Mouse (Mus musculus): ENCODE results near the gene Kdm2a. TPM values are rescaled to one million over a fixed set of nuclear protein-coding genes. Genes with fewer than 3 reads are reported as not detected.

Kdm2a gene
- polyA plus RNA-seq, 1 experiment from 2014 or later: 42.1 TPM

GRCm38 (mm10) chr19:4299574-4300270 is 98.4 kb downstream of the Kdm2a start:
- Histone ChIP-seq H3K27ac (ENCODE audit: low read length) (no peak overlapping the region), H3K9ac (replicated peaks; ENCODE audit: low read depth, low read length) (no peak overlapping the region), H3K4me1 (replicated peaks; ENCODE audit: control insufficient read depth, insufficient read depth, low read length) (peaks cover 48% of the 10 kb centered on the region), H3K4me2 (ENCODE audit: low read length) (no peak overlapping the region), H3K36me3 (ENCODE audit: control insufficient read depth, insufficient read depth) (no peaks in the 10 kb centered on the region), H3K9me3 (ENCODE audit: control insufficient read depth, low read length) (no peaks in the 10 kb centered on the region), H3K4me3 (replicated peaks; ENCODE audit: low read length) (no peak overlapping the region), H3K27me3 (replicated peaks; ENCODE audit: control insufficient read depth, insufficient read depth, low read length) (no peaks in the 10 kb centered on the region)
- 81% methylated on average over 6 of the region's 6 CpGs for WGBS
- ATAC-seq: no peak

- Histone ChIP-seq H3K9me3 (ENCODE audit: control insufficient read depth, low read length) (no peaks in the 10 kb centered on the region), H3K27ac (ENCODE audit: low read length) (no peak overlapping the region), H3K36me3 (ENCODE audit: control insufficient read depth, insufficient read depth) (no peaks in the 10 kb centered on the region), H3K27me3 (replicated peaks; ENCODE audit: control insufficient read depth, insufficient read depth, low read length) (no peaks in the 10 kb centered on the region), H3K4me3 (replicated peaks; ENCODE audit: low read length) (no peak overlapping the region), H3K9ac (replicated peaks; ENCODE audit: low read depth, low read length) (no peak overlapping the region), H3K4me1 (replicated peaks; ENCODE audit: control insufficient read depth, insufficient read depth, low read length) (peaks cover 42% of the 10 kb centered on the region), H3K4me2 (ENCODE audit: low read length) (no peak overlapping the region)
- no peak for ATAC-seq
- 92% methylated on average over 7 of the region's 7 CpGs for WGBS
Observed at GRCm38 (mm10) chr19:4299126-4299525, 99.0 kb downstream of the Kdm2a start.

DNA sequence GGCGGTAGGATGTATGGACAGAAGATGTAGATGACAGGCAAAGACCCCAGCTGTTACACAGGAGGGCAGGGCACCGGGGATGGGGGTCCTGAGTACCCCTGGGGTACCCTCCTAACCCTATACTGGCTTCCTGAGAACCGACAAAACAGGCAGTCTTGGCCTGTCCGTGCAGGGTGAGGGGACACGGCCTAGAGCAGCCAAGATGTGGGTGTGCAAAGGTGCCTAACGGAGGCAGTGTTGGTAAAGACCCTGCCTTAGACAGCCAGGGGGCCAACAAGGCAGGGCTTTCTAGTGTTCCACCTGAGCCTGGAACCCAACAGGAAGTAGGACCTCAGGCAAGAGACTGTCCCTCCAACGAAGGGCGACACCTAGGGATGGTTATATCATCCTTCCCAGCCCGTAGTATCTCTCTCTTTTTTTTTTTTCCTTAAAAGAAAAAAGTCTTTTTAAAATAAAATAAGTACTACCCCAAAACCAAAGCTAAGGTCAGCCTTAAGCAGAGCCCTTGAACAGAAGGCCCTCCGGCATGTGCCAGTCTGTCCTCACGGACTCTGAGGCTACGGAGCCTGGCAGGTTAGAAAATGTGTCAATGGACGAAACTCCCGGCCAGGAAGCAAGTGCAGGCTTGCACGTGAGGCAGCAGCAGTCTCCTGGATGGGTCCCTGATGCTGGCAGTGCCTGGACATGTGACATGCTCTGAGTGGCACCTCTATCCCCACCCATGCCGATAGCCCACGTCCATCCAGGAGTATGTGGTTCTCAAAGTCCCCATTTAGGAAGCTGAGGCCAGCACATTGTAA is 99.6 kb downstream of the Kdm2a start:
- no peaks in the 10 kb centered on the region for H3K9me3 ChIP-seq (ENCODE audit: control insufficient read depth, low read length)
- peaks cover 36% of the 10 kb centered on the region for H3K4me1 ChIP-seq (replicated peaks; ENCODE audit: control insufficient read depth, insufficient read depth, low read length)
- no peak overlapping the region for H3K9ac ChIP-seq (replicated peaks; ENCODE audit: low read depth, low read length)
- 92% methylated on average over 17 of the region's 17 CpGs for WGBS
- no peak overlapping the region for H3K27ac ChIP-seq (ENCODE audit: low read length)
- H3K27me3 ChIP-seq (replicated peaks; ENCODE audit: control insufficient read depth, insufficient read depth, low read length): no peaks in the 10 kb centered on the region
- ATAC-seq: no peak
- H3K36me3 ChIP-seq (ENCODE audit: control insufficient read depth, insufficient read depth): no peaks in the 10 kb centered on the region
- no peak overlapping the region for H3K4me3 ChIP-seq (replicated peaks; ENCODE audit: low read length)
- H3K4me2 ChIP-seq (ENCODE audit: low read length): no peak overlapping the region

DNA sequence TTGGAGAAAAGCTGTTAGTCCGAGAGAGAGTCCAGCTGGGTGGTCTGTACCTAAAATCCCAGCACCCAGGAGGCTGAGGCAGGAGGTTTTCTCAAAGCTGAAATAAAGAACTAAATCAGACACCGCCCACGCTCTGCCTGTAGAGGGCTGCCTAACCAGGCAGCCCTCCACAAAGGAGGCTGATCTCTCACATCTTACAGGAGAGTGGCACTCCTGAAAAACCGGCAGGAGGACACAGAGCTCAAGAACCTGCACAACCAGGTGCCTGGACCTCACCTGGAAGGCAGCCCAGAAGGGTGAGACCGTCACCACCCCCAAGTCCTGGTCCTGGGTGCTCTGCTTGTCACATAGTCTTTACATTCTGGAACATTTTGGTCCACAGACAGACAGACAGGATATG is 100.2 kb downstream of the Kdm2a start:
- ATAC-seq: no peak
- H3K9me3 ChIP-seq (ENCODE audit: control insufficient read depth, low read length): no peaks in the 10 kb centered on the region
- H3K4me1 ChIP-seq (replicated peaks; ENCODE audit: control insufficient read depth, insufficient read depth, low read length): peaks cover 29% of the 10 kb centered on the region
- H3K27me3 ChIP-seq (replicated peaks; ENCODE audit: control insufficient read depth, insufficient read depth, low read length): no peaks in the 10 kb centered on the region
- no peaks in the 10 kb centered on the region for H3K36me3 ChIP-seq (ENCODE audit: control insufficient read depth, insufficient read depth)
- WGBS: 86% methylated on average over 5 of the region's 5 CpGs
- no peak overlapping the region for H3K4me2 ChIP-seq (ENCODE audit: low read length)
- H3K27ac ChIP-seq (ENCODE audit: low read length): no peak overlapping the region
- no peak overlapping the region for H3K4me3 ChIP-seq (replicated peaks; ENCODE audit: low read length)
- no peak overlapping the region for H3K9ac ChIP-seq (replicated peaks; ENCODE audit: low read depth, low read length)

DNA sequence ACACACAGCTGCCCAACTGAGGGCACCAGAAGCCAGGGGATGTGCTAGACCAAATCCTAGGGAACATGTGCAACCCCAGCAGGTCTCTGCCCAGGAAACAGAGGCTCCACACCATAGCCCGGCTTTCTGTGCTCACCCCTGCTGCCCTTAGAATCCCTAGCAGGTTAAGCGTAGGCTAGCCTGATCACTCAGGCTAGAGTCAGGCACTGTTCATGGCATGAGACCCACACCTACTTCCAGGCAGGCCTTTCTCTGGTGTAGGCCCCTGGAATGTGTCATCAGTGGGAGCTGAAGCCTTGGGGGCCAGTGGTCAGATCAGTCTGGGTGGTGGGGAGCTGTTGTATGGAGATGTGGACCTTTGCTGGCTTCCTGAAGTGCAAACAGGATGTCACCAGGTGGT is 101.5 kb downstream of the Kdm2a start:
- ATAC-seq: no peak
- Histone ChIP-seq H3K27ac (ENCODE audit: low read length) (no peak overlapping the region), H3K9ac (replicated peaks; ENCODE audit: low read depth, low read length) (no peak overlapping the region), H3K4me2 (ENCODE audit: low read length) (no peak overlapping the region), H3K9me3 (ENCODE audit: control insufficient read depth, low read length) (no peaks in the 10 kb centered on the region), H3K4me1 (replicated peaks; ENCODE audit: control insufficient read depth, insufficient read depth, low read length) (peaks cover 17% of the 10 kb centered on the region), H3K4me3 (replicated peaks; ENCODE audit: low read length) (no peak overlapping the region), H3K27me3 (replicated peaks; ENCODE audit: control insufficient read depth, insufficient read depth, low read length) (no peaks in the 10 kb centered on the region), H3K36me3 (ENCODE audit: control insufficient read depth, insufficient read depth) (peaks cover 11% of the 10 kb centered on the region)
- WGBS: 98% methylated on average over 2 of the region's 2 CpGs

GRCm38 (mm10) chr19:4295391-4295790 is 102.7 kb downstream of the Kdm2a start:
- Histone ChIP-seq H3K9ac (replicated peaks; ENCODE audit: low read depth, low read length) (no peak overlapping the region), H3K4me2 (ENCODE audit: low read length) (no peak overlapping the region), H3K27ac (ENCODE audit: low read length) (no peak overlapping the region), H3K4me3 (replicated peaks; ENCODE audit: low read length) (no peak overlapping the region), H3K4me1 (replicated peaks; ENCODE audit: control insufficient read depth, insufficient read depth, low read length) (peaks cover 5% of the 10 kb centered on the region), H3K27me3 (replicated peaks; ENCODE audit: control insufficient read depth, insufficient read depth, low read length) (no peaks in the 10 kb centered on the region), H3K9me3 (ENCODE audit: control insufficient read depth, low read length) (no peaks in the 10 kb centered on the region), H3K36me3 (ENCODE audit: control insufficient read depth, insufficient read depth) (peaks cover 17% of the 10 kb centered on the region)
- ATAC-seq: no peak
- 88% methylated on average over 4 of the region's 4 CpGs for WGBS

DNA sequence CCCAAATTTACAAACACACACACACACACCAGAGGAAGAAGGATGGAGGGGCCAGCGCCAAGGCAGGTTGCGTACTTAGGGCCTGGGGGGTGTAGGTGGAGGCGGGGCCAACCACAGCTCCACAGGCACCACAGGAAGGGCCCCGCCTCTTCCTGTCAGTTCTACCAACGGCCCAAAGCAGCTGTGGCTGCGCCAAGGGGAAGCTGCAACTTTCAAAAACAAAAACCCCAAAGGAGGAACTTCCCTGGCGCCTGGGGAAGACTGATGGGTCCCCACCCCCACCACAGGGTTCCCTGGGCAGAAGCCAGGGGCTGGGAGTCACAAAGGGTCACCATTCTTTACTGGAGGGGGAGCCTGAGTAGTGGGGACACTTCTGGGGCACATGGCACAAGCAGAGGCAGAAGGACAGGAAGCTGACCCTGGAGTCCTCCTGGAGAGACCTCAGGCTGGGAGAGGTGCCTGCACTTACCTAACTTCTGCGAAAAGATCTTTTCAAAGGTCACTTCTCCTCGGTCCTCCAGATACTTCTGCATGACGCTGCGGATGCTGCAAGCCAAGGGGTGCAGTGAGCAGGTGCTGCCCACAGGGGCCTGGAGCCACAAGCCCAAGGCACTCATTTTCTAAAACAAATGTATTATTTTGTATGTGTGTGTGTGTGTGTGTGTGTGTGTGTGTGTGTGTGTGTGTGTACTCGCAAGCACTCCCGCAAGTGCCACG is 103.5 kb downstream of the Kdm2a start:
- H3K27ac ChIP-seq (ENCODE audit: low read length): no peak overlapping the region
- ATAC-seq: no peak

GRCm38 (mm10) chr19:4291161-4291560 is 106.9 kb downstream of the Kdm2a start:
- Histone ChIP-seq H3K27ac (ENCODE audit: low read length) (no peak overlapping the region), H3K36me3 (ENCODE audit: control insufficient read depth, insufficient read depth) (peaks cover 43% of the 10 kb centered on the region), H3K9me3 (ENCODE audit: control insufficient read depth, low read length) (no peaks in the 10 kb centered on the region), H3K9ac (replicated peaks; ENCODE audit: low read depth, low read length) (no peak overlapping the region), H3K4me1 (replicated peaks; ENCODE audit: control insufficient read depth, insufficient read depth, low read length) (no peaks in the 10 kb centered on the region), H3K4me2 (ENCODE audit: low read length) (no peak overlapping the region), H3K4me3 (replicated peaks; ENCODE audit: low read length) (no peak overlapping the region), H3K27me3 (replicated peaks; ENCODE audit: control insufficient read depth, insufficient read depth, low read length) (no peaks in the 10 kb centered on the region)
- WGBS: 88% methylated on average over 11 of the region's 11 CpGs
- no peak for ATAC-seq

More for the DNA sequence above, 103.5 kb downstream of the Kdm2a start:
- H3K27me3 ChIP-seq (replicated peaks; ENCODE audit: control insufficient read depth, insufficient read depth, low read length): no peaks in the 10 kb centered on the region
- no peak overlapping the region for H3K4me2 ChIP-seq (ENCODE audit: low read length)
- no peaks in the 10 kb centered on the region for H3K4me1 ChIP-seq (replicated peaks; ENCODE audit: control insufficient read depth, insufficient read depth, low read length)
- WGBS: 80% methylated on average over 14 of the region's 14 CpGs
- no peak overlapping the region for H3K4me3 ChIP-seq (replicated peaks; ENCODE audit: low read length)
- H3K9ac ChIP-seq (replicated peaks; ENCODE audit: low read depth, low read length): no peak overlapping the region
- peaks cover 24% of the 10 kb centered on the region for H3K36me3 ChIP-seq (ENCODE audit: control insufficient read depth, insufficient read depth)
- H3K9me3 ChIP-seq (ENCODE audit: control insufficient read depth, low read length): no peaks in the 10 kb centered on the region

GRCm38 (mm10) chr19:4290749-4291148 is 107.3 kb downstream of the Kdm2a start:
- no peaks in the 10 kb centered on the region for H3K9me3 ChIP-seq (ENCODE audit: control insufficient read depth, low read length)
- ATAC-seq: no peak
- no peak overlapping the region for H3K4me2 ChIP-seq (ENCODE audit: low read length)
- H3K9ac ChIP-seq (replicated peaks; ENCODE audit: low read depth, low read length): no peak overlapping the region
- H3K4me1 ChIP-seq (replicated peaks; ENCODE audit: control insufficient read depth, insufficient read depth, low read length): no peaks in the 10 kb centered on the region
- no peaks in the 10 kb centered on the region for H3K27me3 ChIP-seq (replicated peaks; ENCODE audit: control insufficient read depth, insufficient read depth, low read length)
- 81% methylated on average over 15 of the region's 15 CpGs for WGBS
- H3K27ac ChIP-seq (ENCODE audit: low read length): no peak overlapping the region
- H3K36me3 ChIP-seq (ENCODE audit: control insufficient read depth, insufficient read depth): peaks cover 47% of the 10 kb centered on the region
- no peak overlapping the region for H3K4me3 ChIP-seq (replicated peaks; ENCODE audit: low read length)
